Mouse (Mus musculus) hindlimb bud, embryonic 11.5 days (tissue): ENCODE measurements around the gene Gm9972.

ENCODE experiments used
- DNase-seq: peaks from one replicate; pipeline ENCODE4 v3.0.0-alpha.2; 2012; ENCODE audit warnings: low read depth, low spot score; ENCODE audit errors: extremely low spot score

Gene Gm9972

DNA sequence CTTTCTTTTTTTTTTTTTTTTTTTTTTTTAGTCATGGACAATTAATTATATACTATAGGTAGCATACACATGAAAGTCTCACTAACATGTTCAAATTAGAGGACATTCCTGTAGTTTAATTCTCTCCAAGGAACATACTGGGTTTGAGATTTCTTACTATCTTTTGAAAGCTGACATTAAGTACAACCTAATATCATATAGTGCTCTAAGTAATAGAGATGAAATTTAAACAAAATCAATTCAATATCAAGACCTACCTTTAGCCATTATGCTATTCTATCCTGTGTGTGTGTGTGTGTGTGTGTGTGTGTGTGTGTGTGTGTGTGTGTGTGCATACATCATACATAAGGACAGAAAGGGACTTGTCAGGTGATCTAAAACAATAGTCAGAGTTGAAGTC is at the start of gene Gm9972:
Gene Gm9972, plus strand, starts transcription at position 301 of the 400 bp plus-strand sequence.
- no peak for DNase-seq

DNA sequence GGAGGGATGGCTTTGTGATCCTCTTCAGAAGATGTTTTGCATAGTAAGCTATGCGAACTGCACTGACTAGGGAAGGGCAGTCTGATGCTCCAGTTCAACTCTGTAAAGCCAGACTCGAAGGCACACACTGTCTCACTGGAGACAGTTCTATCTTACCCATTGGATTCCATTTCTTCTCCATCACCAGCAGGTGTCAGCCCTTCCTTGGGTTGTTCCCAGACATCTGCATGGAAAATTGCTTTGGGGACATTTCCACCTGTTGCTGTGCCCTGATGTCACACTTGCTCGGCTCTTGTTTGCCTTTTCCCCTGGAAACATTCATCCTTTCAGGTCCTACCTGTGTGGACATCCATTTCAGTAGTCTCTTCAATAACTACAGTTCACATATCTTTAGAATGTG is 36.4 kb upstream of the Gm9972 start:
- no peak for DNase-seq

- DNase-seq = no peak
Observed at GRCm38 (mm10) chr11:43011941-43012340, 23.6 kb upstream of the Gm9972 start.

GRCm38 (mm10) chr11:43012980-43013379 is 22.6 kb upstream of the Gm9972 start:
- DNase-seq = no peak

GRCm38 (mm10) chr11:43023109-43023688 is 12.3 kb upstream of the Gm9972 start:
- DNase-seq = no peak

DNA sequence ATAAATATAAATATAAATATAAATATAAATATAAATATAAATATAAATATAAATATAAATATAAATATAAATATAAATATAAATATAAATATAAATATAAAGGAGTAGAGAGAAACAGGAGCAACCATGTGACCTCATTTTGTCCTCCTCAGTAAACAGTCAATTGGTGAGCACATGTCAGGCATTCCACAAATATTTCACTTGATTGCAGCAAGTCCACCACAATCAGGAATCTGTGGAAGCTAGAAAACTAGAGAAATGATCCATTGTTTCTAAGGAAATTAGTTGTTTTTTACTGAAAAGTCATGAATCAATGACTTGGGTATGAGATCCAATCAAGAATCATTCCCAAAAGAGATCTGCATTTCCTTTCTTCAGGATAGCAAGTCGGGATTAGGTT is 5.7 kb upstream of the Gm9972 start:
- no peak for DNase-seq

GRCm38 (mm10) chr11:43032141-43032540 is 3.4 kb upstream of the Gm9972 start:
- no peak for DNase-seq

DNA sequence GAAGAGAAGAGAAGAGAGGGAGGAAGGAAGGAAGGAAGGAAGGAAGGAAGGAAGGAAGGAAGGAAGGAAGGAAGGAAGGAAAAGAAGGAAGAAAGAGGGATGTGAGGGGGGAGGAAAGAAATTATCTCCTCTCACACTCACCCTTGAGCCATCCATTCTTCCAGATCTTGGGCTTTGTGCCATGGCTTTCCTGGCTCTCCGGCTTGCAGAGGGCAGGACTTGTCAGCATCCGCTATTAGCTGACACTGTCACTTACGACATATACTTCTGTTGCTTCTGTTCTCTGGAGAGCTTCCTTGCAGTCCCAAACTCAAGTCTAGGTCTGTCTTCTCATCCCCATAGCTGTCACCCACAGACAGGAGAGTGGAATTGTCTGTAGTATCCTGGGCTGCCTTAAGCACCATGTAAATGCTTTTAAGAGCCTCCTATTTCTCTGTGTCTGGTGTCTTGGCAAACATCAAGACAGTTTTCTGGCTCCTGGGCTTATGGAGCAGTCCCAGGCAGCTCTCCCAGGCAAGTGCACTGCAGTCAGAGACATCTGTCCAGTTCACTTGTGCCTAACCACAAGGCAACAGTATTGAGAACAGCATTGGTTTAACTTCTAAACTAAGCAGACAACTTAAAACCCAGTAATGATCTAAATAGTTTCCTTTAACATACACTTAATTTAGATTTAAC is 10.5 kb downstream of the Gm9972 start:
- DNase-seq = no peak

DNA sequence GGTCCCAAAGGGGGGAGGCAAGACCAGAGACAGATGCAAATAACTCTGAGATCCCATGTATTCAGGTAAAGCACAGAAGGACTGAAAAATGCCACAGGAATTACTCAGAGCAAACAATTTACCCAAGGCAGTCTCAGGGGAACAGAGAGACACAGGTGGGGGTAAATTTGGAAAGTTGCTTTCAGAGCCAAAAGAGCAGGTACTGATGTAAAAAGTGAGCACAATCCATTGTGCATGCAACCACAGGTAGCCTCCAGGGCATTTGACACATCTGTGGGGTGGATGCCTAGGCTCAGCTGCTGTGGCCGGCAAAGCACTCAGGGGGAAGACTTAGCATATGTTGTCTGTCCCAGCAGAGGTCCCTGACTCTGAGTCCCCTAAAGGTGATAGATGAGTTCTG is 13.8 kb downstream of the Gm9972 start:
- no peak for DNase-seq

DNA sequence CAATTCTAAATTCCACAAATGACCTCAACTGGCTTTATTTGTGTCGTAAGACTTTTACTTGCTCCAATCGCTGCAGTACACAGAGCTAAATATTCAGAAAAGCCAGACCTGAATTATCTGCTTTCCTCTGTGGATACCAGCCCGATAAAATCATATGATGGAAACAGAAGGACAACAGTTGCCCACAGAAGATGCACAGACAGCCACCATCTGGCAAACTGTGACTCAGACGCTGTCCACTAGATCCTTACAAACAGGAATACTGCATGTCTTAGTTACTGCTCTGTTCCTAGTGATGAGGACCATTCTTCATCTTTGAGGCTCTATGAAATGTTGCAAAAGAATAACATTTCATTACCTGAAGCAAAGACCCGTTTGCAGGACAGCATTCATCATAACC is 19.4 kb downstream of the Gm9972 start:
- no peak for DNase-seq

DNA sequence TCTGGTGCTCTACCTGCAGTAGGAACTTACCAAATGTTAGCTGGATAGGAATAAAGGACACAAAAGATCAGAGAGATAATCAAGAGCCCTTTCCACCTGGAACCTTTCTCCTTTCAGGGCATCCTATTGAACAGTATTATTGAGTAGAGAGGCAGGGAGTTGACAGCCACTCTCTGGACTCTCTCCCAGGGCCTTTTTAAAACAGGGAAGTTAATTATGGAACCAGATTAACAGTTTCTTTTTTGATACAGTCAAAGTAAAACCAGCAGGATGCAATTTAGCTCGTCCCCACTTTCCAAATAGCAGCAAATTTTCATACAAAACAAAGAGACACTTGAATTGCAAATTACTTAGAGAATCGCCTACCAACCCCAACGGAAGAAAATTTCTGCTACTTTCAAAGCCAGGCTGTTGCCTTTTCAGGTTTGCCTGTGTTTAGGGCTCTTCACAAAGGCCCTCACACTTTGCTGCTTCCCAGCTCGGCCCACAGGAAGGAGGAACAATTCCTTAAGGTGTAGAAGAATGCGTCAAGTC is 24.0 kb downstream of the Gm9972 start:
- DNase-seq = no peak

DNA sequence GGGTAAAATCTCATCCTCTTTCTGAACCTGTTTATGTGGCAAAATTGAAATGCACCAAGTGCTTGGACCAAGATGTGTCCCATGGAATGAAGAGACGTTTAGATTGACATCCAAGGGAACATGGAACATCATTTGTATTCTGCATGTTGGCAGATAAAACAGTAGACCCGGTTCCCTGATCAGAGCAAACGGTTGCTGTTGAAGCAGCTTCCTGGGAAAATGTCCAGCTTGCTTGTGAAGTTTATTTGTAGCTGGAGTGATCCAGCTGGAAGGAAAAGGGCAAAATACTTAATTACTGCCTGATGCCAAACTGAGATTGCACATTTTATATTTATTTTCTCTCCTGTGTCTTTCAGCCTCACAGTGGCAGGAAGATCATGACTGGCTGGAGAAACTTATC is 26.7 kb downstream of the Gm9972 start:
- no peak for DNase-seq

GRCm38 (mm10) chr11:43086309-43087050 is 50.9 kb downstream of the Gm9972 start:
- DNase-seq = no peak
